Mouse (Mus musculus): ENCODE results near the gene Cpb1.

DNA sequence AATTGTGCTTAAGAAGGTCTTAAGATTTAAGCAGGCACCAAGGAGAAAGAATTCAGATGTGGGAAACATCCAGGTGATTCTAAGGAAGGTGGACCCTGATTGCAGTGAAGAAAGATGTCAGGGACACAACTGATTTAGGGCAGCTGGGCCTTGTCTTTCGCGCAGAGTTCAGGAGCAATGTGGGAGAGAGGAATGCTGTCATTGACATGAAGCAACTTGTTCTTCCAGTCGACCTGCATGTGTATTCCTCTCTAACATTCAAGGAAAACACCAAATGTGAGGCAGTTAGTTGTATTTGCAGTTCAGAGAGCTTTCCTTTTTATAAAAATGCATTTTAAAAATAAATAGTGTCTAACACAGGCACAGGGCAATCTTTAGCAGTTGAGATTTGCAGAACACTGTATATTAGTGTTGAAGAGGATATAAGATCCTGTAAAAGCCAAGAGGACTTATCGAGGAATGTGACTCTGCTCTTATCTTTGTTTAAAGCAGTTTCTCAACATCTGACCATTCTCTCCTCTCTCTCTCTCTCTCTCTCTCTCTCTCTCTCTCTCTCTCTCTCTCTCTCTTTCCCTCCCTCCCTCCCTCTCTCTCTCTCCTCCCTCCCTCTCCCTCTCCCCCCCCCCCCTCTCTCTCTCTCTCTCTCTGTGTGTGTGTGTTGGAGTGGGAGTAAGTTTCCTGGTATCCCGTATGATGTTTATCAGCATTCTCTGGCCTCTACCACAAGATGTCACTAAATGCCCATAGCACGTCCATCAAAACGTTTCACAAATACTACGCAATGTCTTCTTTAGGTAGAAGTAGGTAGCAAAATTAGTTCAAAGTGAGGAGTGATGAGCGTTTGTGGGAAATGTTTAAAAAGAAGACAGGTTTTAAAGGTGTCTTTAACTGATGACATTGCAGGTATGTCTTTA lies 20.7 kb downstream of the Cpb1 start:
- TF ChIP-seq CTCF (IDR thresholded peaks at IDR 0.05; ENCODE audit: low read depth) (peak; percentile 41), EP300 (IDR thresholded peaks at IDR 0.05; ENCODE audit: low read depth) (no peak)
